Mouse (Mus musculus) gastrocnemius, postnatal 36 days (tissue): ENCODE results near the gene P2ry10. TPM values are rescaled to one million over a fixed set of nuclear protein-coding genes. Genes with fewer than 3 reads are reported as not detected.
"Not testable (repeated sequence)": the region's sequence is repeated elsewhere in the genome, so short reads cannot be mapped to it uniquely, and the experiment has no call there.

ENCODE experiments used
- DNase-seq, 2 experiments: peaks; one replicate each; pipeline ENCODE4 v3.0.0; 2022
- intact Hi-C: fragments of 180-260 bp; cut with DNase I; formaldehyde crosslinking; loops from one replicate; pipeline ENCODE4 v1.15.1; 2025
- long read RNA-seq, 2 experiments: library from polyadenylated mRNA; stranded (forward); transcript quantifications; one replicate each; pipeline ENCODE4 v2.0.0; 2021
- total RNA-seq, 2 experiments: library from RNA; stranded (reverse); gene quantifications; 2 replicates each; pipeline ENCODE4 v1.2.3; 2021

Gene P2ry10
- under 1 TPM in 1 of 2 experiments, not detected in 1; 0.36 TPM for total RNA-seq
- long read RNA-seq, experiment 1, result 0 reads
- long read RNA-seq, experiment 2, result 0 reads

DNA sequence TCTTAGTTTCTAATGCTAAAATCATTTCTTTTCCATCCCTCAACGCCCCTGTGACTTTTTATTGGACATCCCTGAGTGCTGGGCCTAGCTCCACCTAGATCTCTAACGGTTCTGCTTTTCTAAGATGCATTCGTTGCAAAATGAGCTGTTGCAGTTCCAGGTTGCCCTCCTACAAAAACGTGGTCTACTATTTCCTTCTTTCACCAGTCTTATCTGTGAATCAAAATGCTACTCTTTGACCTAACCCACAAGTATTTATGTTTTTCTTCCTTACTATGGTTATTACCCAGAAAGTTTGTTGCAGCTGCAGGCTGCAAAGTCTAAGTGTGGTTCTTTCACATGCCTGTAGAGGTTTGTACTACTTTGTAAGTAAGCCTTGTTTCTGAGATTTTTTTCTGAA lies at the start of gene P2ry10:
P2ry10 (plus strand) TSS at position 316 of the 400 bp plus-strand sequence.
- intact Hi-C loops, result no loop called here
- DNase-seq, result no peak

DNA sequence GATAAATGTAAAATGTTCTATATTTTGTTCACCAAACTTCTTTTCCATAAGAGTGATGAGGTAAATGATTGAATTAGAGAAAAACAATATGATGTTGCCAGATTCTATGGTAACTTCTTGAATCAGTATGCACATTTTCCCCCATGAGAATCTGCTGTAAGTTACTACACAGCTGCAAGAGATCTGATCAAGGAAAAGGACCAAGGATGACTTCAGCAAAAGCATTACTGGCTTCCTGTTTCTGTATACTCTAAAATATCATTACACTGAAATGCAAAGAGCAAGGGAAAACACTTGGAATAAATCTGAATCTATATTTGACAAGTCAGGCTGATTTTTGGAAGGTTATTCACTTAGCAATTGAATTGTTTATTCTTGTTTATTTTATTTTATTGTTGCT lies 49.1 kb upstream of the P2ry10 start:
- intact Hi-C loops, result no loop called here
- no peak for DNase-seq

DNA sequence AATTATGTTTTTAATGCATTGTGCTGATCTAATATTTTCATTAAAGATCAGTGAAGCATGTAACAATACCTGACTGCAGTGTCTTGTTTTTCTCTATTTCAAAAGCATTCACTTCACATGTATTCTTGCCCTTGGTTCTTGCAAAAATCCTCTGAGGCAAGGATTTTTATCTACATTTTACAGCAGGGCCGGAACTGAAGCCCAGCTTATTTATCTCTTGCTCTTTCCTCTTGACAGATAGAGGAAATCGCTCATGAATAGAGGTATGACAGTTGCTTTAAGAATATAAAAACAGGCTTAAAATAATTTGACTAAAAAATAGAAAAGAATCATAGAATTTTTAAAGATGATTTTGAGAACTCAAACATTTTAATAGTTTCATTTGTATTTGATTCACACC lies 48.7 kb upstream of the P2ry10 start:
- no peak for DNase-seq
- intact Hi-C loops, result no loop called here

DNA sequence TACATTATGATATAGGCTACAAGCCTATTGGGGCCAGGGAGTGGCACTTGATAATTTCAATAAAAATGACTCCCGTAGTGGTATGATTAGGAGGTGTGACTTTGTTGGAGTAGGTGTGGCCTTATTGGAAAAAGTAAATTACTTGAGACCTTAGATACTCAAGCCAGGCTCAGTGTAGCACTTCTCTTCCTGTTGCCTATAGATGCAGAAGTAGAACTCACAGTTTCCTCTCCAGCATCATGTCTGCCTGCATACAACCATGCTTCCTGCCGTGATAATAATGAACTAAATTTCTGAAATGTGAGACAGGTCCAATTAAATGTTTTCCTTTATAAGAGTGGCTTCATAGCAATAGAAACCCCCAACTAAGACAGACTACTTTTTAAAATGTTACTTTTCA lies 45.9 kb upstream of the P2ry10 start:
- intact Hi-C loops, result no loop called here

DNA sequence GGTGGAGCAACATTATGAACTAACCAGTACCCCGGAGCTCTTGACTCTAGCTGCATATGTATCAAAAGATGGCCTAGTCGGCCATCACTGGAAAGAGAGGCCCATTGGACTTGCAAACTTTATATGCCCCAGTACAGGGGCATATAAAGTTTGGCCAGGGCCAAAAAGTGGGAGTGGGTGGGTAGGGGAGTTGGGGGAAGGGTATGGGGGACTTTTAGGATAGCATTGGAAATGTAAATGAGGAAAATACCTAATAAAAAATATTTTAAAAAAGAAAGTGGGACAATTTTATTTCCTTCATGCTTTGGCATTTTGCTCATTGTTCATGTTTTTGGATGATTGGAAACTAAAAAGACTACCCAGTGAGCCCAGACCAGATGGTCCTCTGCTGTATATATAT lies 4.9 kb upstream of the P2ry10 start:
- DNase-seq, intact Hi-C loops: not testable (repeated sequence)

More for the DNA sequence above, 45.9 kb upstream of the P2ry10 start:
- no peak for DNase-seq

DNA sequence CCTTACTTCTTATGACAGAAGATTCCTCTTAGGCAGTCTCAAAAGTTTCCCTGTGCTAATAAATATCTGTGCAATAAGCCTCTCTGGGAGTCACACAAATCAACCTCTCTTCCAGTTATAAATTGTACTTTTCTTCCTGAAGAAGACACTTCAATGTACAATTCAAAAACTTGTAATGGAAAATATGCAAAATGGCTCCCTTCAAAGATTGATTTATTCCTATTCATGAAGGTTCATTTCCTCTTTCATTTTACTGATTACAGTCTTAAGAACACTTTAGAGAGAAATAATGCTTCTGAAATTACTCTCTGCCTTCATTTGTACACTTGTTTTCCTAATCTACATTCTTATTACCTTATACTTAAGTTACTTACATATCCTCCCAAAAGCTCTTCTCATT lies 4.0 kb upstream of the P2ry10 start:
- no peak for DNase-seq
- intact Hi-C loops, result no loop called here

DNA sequence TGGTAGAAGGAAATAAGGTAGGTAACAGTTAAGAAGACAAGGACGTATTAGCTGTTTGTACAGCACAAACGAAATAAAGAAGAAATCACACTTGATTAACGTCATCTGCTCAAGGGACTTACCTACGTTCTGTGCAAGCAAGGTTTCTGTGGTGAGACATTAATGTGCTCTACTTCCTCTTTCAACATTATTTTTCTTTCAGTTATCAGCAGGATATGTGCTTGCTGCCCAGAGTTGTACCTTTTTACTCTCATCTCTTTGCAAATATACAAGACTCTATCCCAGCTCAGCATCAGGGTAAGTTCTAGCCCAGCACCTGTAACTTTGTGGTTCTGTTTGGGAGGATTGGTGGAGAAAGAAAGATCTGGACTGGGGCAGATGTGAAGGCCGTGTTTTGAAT lies 839 bp downstream of the P2ry10 start:
- no peak for DNase-seq
- intact Hi-C loops, result no loop called here

DNA sequence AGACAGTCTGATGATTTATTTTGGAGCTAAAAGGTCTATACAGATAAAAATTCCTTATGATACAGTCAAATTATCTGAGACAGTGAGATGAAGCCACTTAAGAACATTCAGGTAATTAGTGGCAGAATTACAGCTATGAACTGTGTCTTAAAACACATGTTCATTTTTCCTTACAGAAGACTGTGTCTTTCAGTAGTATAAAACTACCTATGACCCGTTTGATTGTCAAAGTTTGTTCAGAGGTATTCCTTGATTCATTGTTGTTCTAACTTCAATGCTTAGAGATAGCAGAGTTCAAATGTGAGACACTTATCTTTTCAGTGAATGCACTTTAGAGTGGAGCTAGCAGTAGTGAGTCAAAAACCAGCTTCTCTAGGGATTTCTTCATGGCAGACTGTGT lies 1.6 kb downstream of the P2ry10 start:
- intact Hi-C loops, result no loop called here
- no peak for DNase-seq

DNA sequence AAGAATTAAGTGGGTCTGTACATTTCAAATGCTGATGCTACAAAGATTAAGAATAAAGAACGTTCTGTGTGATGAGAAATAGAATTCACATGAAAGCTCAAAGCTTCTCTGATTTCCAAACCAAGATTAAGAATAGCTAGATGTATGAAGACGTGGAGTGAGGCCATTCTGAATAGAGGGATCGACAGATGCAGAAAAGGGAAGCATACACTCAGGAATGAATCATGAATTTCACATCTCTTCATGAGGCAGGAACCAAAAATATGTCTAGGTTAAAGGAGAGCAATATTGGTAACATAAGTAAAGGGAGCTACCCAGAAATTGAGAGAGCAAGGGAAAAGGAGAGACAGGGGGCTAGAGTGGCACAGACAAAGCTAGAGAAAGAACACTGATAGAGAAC lies 7.3 kb downstream of the P2ry10 start:
- intact Hi-C loops, result no loop called here
- DNase-seq, result no peak

DNA sequence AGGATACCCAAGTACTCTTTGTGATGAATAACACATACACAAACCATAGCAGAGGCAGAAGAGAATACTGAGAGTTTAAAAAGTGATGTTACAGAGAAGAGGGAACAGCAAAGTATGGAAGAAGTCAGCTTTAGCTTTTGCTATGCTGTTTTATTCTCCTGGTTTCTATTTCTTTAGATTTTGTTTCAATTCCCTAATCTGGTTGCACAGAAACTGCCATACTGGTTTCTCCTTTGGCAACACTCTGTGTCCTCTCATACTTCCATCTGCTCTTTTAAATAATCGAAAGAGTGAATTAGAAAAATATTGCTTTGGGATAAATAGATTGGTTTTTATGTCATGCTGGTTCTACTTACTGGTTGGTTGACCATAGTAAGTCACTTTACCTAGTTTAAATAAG lies 28.0 kb downstream of the P2ry10 start:
- intact Hi-C loops, result no loop called here
- no peak for DNase-seq

DNA sequence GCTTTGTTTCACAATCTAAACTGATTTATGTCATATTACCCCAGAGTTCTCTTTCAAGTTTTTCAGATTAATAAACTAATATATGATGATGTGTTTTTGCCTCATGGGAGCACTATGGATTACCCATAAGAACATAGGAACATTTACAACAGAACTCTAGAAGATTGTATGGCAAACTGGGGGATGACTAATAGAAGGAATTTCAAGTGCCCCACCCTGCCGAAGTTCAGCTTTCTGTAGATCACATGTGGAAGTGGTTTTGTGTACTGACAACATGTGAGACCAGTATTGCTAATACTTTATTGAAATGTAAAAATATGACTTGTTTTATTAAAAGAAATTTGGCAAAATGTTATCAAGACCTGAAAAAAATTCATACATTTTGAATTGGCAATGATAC lies 28.7 kb downstream of the P2ry10 start:
- intact Hi-C loops, result no loop called here

DNA sequence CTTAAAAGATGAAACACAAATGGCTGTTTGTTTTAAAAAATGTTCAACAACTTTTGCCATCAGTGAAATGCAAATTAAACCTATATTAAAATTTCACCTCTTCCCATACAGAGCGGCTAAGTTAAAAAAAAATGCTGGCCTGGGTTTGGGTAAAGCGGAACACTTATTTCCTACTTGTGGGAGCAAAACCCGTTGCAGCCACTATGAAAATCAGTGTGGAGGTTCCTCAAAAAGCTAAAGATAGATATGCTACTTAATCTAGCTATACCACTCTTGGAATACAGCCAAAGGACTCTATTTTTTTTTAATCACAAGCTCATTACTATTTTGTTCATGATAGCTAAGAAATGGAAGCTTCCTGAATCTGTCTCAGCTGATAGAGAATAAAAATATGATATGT lies 54.9 kb downstream of the P2ry10 start:
- no peak for DNase-seq
- intact Hi-C loops, result no loop called here

More for the DNA sequence above, 28.7 kb downstream of the P2ry10 start:
- no peak for DNase-seq

DNA sequence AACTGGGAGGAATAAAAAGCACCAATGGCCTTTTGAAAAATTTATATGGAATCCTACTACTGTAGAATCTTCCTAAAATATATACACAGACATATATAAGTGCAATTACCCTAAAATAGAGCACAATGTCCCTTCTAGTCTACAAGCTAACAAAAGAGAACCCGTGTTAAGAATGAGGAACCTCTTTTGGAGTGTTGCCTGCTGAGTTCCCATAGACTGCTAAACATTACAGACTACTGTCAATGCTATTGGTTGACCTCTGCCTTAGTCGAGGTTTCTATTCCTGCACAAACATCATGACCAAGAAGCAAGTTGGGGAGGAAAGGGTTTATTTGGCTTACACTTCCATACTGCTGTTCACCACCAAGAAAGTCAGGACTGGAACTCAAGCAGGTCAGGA lies 55.6 kb downstream of the P2ry10 start:
- DNase-seq, result no peak
- intact Hi-C loops, result no loop called here

DNA sequence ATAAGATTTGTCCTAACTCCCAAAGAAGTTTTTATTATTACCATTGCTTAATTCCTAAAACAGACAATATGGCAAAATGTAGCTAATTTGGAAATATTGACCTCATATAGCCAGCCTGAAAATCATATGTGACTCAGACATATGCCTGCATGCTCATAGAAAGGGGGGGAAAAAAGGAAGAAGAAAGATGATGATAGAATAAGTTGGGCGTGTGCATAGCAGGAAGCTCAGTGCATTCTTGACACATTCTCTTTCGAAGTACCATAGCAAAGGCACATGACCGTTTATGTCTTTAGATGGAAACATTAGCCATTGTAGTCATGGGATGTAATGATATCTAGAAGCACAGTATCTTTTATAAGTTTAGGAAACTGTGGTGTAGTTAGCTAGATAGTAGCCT lies 60.4 kb downstream of the P2ry10 start, which contains the start of gene P2ry10b:
P2ry10b (plus strand) TSS at position 247 of the 400 bp plus-strand sequence.
- no peak for DNase-seq
- intact Hi-C loops, result no loop called here

DNA sequence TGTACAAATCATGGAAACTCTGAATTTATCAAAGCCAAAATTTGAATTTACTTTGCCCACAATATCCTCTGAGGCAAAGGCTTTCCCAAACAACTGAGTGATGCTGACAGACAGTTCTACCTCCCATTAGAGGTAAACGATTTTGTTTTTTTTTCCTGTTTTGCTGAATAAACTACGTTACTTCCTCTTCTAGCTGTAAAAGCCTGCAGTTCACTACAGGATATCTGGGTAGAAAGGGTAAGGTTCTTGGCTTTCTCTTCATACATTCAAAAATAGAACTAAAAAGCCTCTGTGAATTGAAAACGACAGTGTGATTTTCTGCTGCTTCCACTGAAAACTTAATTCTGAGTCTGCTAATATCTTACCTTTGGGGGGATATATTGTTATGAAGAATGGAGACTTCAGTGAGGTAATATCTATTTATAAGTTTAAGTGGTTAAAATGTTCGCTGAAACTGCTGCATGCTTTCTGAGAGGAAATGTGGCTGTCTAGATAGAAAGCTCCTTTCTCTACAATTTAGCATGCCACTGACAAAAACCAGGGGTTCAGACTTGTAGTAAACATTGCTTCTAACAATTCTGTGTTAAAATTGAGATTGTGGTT lies 61.2 kb downstream of the P2ry10 start:
- intact Hi-C loops, result no loop called here
- DNase-seq, result no peak

DNA sequence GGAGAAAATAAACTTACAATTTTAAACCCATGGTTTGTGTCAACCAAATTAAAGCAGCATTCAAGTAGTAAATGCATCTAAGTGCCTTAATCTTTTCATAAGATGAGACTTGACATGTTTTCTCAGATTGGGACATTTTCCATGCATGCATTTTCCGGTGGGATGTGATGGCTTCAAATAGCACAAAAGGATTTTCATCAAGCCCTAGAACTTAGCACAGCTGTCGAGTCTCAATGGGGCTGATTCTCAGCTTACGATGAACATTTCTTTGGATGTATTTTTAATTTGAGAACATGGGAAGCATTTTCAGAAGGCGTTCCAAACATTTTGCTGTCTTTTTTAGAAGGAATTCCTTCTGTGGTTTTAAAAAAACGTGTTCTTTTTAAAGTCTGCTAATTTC lies 61.7 kb downstream of the P2ry10 start:
- no peak for DNase-seq
- intact Hi-C loops, result no loop called here

DNA sequence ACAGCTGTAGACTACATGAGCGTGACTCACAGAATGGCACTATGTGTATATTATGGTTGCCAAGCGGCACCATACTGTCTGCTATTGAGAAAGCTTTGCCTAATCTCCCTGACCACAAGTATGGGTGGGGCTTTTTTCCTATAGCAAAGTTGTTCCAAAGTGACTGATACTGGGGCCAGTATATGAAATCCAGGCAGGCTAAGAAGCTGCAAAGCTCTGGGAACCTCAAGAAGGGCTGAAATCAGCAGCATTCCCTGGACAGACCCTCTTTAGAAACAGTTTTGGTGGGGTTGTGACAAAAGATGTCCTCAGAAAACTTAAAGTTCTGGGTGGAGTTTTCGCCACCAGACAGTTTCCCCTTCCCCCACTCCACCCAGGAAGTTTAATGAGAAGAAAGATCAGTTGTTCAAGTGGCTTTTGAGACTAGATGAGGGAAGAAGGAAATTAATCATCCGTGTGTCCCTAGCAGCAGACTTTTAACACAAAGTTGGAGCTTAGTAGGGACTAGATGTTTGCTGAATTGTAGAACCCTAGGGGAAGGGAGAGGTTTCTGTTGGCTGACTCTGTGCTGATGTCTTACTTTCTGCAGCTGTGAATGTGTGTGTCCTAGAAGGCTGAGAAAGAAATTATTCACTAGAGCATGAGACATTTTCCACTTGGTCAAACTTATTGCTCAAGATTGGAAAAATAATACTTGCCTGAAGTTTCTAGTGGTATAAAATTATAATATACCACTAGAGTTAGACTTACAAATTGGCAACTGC lies 62.6 kb downstream of the P2ry10 start:
- DNase-seq, result peak in 1 of 2 experiments; percentile 9

More for the DNA sequence above, 62.6 kb downstream of the P2ry10 start:
- intact Hi-C loops, result no loop called here

Other genes starting within 250 kb of the P2ry10 start
- under 1 TPM; 0.81 to 0.94 TPM for gene Rtl3, start 247.8 kb upstream of the P2ry10 start, total RNA-seq
- gene Lpar4, start 167.9 kb upstream of the P2ry10 start, total RNA-seq, result under 1 TPM; 0.56 to 0.94 TPM
- under 1 TPM; 0.17 to 0.48 TPM for gene P2ry10b, start 60.4 kb downstream of the P2ry10 start, total RNA-seq
- gene Gpr174, start 167.4 kb downstream of the P2ry10 start, total RNA-seq, result under 1 TPM in 1 of 2 experiments, not detected in 1; 0.10 TPM